Mouse (Mus musculus) layer of hippocampus, postnatal 10 days (tissue): ENCODE measurements around the gene Csrp1. TPM values are rescaled to one million over a fixed set of nuclear protein-coding genes. Genes with fewer than 3 reads are reported as not detected.
A peak's percentile ranks its signal among the peaks of the same experiment; 100 is the strongest.

Source experiments
- DNase-seq, 2 experiments: peaks; one replicate each; pipeline ENCODE4 v3.0.0; 2021; ENCODE audit warnings: low spot score in 2 of 2
- total RNA-seq, 2 experiments: library from RNA; stranded (reverse); gene quantifications; 2 replicates each; pipeline ENCODE4 v1.2.3; 2021

Gene Csrp1
- total RNA-seq, 2 experiments from 2014 or later: 82.2 to 91.4 TPM

- no peak for DNase-seq
These were observed 50.4 kb downstream of the Csrp1 start for GRCm38 (mm10) chr1:135770237-135770636.

- DNase-seq: no peak
These were observed 51.2 kb downstream of the Csrp1 start for GRCm38 (mm10) chr1:135770896-135771572.

GRCm38 (mm10) chr1:135771573-135771970 is 51.7 kb downstream of the Csrp1 start:
- DNase-seq: no peak

GRCm38 (mm10) chr1:135776596-135776995 is 56.7 kb downstream of the Csrp1 start:
- DNase-seq: no peak

- DNase-seq: no peak
These were observed 57.2 kb downstream of the Csrp1 start for GRCm38 (mm10) chr1:135777046-135777445.

- no peak for DNase-seq
These were observed 59.1 kb downstream of the Csrp1 start, which contains the start of gene Tnni1 for GRCm38 (mm10) chr1:135778780-135779535. Tnni1 (plus strand) TSS chr1:135779434.

- DNase-seq: no peak
These were observed 60.8 kb downstream of the Csrp1 start for GRCm38 (mm10) chr1:135780649-135781048.

- peak; percentile 79 to 82 for DNase-seq
These were observed 61.4 kb downstream of the Csrp1 start for GRCm38 (mm10) chr1:135781220-135781619.

- DNase-seq: no peak
These were observed 63.0 kb downstream of the Csrp1 start for GRCm38 (mm10) chr1:135782816-135783215.

GRCm38 (mm10) chr1:135787799-135788198 is 67.9 kb downstream of the Csrp1 start:
- DNase-seq: peak; percentile 74 to 76

GRCm38 (mm10) chr1:135788708-135789107 is 68.8 kb downstream of the Csrp1 start:
- DNase-seq: no peak

GRCm38 (mm10) chr1:135789815-135790214 is 70.0 kb downstream of the Csrp1 start:
- DNase-seq: peak; percentile 75 to 82

GRCm38 (mm10) chr1:135792143-135792939 is 72.5 kb downstream of the Csrp1 start:
- DNase-seq: no peak

- peak in 1 of 2 experiments; percentile 16 for DNase-seq
These were observed 73.7 kb downstream of the Csrp1 start for GRCm38 (mm10) chr1:135793370-135794215.

- no peak for DNase-seq
These were observed 74.6 kb downstream of the Csrp1 start for GRCm38 (mm10) chr1:135794216-135795134.

GRCm38 (mm10) chr1:135798492-135798891 is 78.6 kb downstream of the Csrp1 start:
- DNase-seq: no peak

GRCm38 (mm10) chr1:135799109-135799627 is 79.3 kb downstream of the Csrp1 start:
- no peak for DNase-seq

GRCm38 (mm10) chr1:135800192-135800950 is 80.5 kb downstream of the Csrp1 start:
- DNase-seq: no peak
